Mouse (Mus musculus) kidney, postnatal 4 days (tissue): ENCODE data around the gene Olfr624.
"Not testable (repeated sequence)": the region's sequence is repeated elsewhere in the genome, so short reads cannot be mapped to it uniquely, and the experiment has no call there.

Experiments
- DNase-seq, 2 experiments: peaks; one replicate each; pipeline ENCODE4 v3.0.0; 2021; ENCODE audit warnings: mixed read lengths in 2 of 2

The Olfr624 gene

DNA sequence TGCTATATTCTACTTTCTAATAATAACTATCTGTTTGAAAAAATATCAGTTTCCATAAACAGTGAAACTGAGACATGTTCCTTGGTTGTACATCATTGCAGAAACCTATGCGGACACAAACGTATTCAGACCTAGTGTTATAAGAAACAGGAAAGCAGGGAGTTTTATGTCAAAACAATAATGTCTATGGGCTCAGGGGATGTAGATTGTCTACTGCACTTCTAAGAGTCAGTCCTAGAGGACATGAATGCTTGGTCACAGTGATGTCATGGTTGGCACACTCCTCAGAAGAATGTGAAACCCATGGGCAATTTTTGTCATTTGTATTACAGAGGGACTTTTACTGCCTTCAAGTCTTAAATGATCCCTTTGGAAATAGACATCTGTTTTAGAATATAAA is at the start of gene Olfr624:
TSS of gene Olfr624 (minus strand) at position 101 of the 400 bp plus-strand sequence.
- DNase-seq = no peak

DNA sequence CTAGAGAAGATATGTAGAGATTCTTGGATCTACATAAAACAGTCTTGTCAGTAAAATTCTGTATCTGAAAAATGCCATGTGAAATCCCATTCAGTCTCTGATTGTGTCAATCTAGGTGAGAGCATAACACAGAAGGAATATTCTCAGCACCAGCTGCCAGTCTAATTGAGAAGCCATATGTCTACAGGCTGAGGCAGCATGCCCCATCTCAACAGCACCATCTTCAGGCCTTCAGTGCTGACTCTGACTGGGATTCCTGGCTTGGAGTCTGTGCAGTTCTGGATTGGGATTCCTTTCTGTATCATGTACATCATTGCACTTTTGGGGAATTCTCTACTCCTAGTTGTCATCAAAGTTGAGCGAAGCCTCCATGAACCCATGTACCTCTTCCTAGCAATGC is 45.4 kb upstream of the Olfr624 start:
- DNase-seq = not testable (repeated sequence)

DNA sequence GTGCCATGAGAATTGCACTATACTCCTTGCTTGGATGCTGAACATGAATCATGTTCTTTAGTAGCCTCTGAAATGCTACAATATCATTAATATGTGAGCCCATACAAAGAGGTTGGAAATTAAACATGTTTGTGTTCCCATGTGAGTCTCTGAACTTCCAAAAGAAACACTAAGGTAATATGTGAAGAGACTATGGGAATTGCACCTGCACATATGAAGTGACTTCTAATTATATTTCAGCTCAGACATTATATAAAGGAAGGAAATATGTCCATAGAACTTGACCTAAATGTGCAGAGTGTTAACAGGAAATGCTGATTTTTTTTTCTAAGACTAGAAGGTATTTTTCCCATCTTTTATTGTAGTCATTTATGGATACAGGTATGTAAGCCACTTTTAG is 43.4 kb upstream of the Olfr624 start, which contains the start of gene Olfr243:
TSS of gene Olfr243 (plus strand) at position 301 of the 400 bp plus-strand sequence.
- no peak for DNase-seq

DNA sequence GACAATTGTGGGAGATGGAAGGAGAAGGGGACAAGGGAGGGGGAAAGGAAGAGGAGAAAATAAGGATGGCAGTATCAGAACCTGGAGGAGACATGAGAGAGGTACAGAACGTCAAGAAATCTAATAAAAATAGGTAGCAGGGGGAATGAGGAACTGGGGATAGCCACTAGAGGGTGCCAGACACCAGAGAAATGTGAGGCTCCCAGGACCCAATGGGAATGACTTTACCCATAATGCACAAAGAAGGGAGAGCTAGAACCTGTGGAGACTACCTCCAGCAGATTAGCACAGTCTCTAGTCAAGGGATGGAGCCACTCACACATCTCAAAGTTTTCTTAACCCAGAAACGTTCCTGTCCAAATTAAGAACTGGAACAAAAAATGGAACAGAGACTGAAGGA is 41.0 kb upstream of the Olfr624 start:
- DNase-seq = peak in 1 of 2 experiments; percentile 1

DNA sequence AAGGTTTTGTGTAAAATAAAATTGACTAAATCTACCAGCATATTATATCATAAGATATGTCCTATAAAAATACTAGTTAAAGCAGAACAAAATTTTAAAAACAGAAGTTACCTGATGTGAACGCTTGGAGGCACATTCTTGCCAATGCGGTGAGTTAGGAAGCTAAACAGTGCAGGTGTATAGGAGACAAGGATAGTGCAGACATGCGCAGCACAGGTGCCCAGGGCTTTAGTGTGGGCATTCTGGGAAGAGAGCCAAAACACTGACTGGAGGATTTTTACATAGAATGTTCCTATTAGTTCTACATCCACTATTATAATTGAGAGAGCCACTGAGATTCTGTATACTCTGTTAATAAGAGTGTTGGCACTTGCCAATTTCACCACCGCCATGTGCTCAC is 28.5 kb upstream of the Olfr624 start:
- DNase-seq = no peak

DNA sequence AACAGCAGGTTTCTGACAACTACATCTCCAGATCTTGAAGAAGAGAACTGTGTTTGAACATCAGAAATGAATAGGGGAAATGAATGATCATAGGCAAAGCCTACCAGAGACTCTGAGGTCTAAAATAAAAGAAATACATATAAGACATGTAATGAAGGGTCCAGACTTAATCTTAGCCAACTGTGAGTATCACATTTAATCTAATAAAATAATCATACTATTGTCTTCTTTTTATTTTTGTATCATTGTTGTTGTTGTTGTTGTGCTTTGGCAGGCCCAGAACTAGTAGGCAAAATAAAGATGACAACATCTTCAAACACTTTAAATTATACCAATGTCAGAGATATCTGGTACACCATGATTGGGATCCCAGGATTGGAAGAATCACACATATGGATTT is 11.4 kb upstream of the Olfr624 start, which contains the start of gene Olfr625-ps1:
TSS of gene Olfr625-ps1 (plus strand) at position 301 of the 400 bp plus-strand sequence.
- no peak for DNase-seq

DNA sequence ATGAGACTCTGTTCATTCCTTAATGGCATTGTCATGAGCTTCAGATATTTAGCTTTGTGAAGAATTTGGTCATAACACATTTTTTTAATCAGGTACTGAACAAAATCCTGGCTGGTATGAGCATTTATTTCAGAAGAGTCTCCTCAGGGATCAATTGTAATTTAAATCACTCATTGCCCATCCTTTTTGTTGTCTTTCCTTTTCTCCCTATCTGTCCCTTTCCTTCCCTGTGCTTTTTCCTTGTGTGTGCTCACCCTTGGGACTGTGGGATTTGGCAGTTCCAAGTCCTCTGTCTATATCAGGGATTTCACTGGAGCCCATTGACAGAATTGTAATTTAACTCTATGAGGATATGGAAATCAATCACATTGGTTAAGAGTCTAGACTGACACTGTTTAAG is 7.4 kb downstream of the Olfr624 start, which contains the start of gene Olfr623:
TSS of gene Olfr623 (minus strand) at position 101 of the 400 bp plus-strand sequence.
- no peak for DNase-seq

DNA sequence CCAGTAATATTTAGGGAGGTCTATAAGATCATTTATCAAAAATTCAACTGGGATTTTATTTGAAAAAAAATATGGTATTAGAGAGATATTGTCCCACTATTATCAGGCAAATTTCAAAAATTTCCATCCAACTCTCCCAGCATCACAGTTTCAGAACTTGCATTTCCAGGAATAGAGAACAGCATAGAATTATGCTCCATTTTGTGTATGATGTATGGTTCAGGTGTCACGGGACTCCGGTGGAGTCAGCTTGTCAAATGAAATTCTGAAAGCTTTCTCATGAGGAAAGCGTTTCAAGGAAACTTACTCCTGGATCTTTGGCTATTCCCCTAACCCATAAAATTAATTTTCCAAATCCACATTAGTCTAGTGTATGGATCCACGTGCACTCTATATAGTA is 26.9 kb downstream of the Olfr624 start:
- no peak for DNase-seq

DNA sequence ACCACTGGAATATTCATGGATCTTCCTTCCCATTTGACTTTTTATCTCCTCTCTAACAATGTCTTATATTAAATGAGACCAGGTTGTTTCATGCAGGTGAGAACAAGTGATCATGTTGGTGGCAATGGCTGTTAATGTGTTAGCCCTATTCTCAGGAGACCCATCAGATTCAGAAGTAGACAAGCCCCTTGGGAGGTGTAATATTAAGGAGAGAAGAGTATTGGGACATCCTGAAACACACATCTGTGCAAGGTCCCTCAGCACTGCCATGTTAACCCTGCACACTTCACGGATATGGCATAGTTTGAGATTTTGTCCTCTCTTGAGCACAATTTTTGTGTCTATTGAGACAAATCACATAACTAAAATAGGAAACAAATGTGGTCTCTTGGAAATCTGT is 28.4 kb downstream of the Olfr624 start, which contains the start of gene Olfr622:
TSS of gene Olfr622 (minus strand) at position 101 of the 400 bp plus-strand sequence.
- DNase-seq = no peak

DNA sequence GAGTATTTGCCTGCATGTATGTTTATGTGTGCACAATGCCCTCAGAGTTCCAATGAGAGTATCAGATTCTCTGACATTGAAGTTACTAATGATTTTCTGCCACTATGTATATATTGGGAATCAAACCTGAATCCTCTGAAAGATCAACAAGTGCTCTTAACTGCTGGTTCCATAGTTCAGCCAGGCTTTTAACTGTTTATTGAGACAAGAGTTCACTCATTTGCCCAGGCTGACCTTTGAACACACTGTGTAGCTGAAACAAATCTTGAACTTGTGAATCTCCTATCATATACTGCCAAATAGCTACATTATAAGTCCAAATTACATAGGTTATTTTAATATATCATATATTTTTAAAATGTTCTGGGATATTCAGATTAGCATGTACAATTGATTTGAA is 34.2 kb downstream of the Olfr624 start:
- no peak for DNase-seq
